Mouse (Mus musculus): ENCODE results near the gene Gpa33.
"Not testable (repeated sequence)": the region's sequence is repeated elsewhere in the genome, so short reads cannot be mapped to it uniquely, and the experiment has no call there.

Gene Gpa33

DNA sequence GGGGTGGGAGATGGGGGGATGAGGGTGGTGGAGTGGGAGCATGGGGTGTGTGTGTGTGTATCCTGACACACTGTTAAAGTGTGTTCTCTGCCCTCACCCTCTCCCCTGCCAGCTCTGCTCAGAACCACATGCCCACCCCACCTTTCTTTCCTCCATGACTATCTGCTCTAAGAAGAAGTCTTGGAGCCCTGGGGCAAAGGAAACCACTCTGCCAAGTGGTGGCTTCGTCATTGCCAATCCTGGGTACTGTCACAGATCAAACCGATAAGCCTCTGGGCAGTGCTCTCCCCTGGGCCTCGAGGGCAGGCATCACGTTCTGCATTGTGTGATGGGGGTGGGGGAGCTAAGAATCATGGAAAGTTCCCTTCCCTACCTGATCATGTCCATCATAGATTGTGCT lies 2.3 kb downstream of the Gpa33 start:
- DNase-seq (ENCODE audit: extremely low read depth, insufficient read length, low spot score), result peak; percentile 70

DNA sequence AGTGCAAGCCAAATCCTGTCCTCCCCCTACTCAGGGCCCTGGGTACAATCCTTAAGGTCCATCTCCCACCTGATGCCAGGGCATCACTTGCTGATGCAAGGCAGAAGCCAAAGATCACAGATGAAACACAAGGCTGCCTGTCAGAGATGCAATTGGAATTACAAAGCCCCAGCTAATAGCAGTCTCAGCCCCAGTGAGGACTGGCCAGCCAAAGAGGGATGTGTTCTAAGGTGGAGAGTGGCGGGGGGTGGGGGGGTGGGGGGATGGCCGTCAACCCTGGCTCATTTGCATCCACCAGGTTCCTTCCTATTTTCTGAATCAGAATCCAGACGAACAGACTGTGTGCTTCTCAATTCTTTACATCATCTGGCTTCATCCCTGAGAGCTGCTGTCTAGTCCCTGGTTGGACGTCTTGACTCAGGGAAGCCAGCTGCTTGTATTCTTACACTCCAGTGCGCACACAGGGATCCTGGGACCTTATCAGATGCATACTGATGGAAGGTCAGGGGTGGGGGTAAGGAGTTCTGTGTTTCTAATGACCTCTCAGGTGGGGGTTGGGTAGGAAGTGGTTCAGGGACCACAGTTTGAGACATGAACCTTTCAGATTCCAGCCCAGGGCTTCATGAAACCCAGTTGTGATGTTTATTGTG lies 5.2 kb downstream of the Gpa33 start:
- DNase-seq (ENCODE audit: extremely low read depth, insufficient read length, low spot score), result no peak

DNA sequence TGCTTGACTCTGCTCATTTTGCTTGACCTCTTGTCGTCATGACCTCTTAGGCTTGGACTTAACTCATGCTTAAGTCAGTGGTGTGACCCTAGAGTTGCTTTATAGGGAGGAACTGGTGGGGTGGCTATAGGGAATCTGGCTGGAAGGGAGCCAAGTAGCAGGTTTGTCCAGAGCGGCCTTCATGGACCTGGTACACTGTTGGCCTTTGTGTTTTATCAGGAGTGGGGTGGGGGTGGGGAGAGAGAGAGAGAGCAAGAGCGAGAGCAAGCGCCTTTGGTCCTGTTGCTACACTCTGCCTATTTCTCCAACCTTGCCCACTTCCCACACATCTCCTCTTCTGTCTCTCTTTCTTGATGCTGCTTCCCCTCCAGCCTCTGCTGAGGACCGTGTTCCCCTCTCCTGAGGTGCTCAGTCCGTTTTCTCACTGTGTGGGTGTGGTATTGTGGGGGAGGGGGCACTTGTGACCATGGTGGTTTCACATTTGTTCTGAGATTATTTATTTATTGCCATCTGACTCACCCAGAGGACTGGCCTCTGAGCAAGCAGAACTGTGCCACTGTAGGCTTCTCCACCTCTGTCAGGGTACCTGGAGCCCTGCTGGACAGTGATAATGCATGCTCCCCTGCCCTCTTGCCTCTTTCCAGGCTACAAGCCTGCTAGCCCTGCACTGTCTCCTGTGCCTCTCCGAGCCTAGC lies 7.4 kb downstream of the Gpa33 start:
- DNase-seq (ENCODE audit: extremely low read depth, insufficient read length, low spot score), result peak; percentile 63

DNA sequence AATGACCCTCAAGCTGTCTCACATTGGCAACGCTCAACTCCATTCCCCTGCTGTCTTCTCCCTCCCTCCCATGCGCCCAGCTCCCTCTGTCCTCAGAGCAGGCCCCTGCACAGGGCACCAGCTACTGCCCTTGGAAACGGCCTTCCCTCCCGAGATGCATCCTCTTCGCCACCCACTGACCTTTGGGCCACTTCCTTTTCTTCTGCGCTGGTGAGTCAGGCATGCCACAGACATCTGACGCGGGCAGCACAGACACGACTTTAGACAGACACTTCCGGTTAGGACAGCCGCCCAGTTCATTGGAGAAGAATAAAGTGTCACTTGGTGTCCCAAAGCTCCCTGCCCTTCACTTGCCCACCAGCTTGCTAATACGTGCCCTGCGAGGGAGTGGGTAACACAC lies 8.1 kb downstream of the Gpa33 start:
- DNase-seq (ENCODE audit: extremely low read depth, insufficient read length, low spot score), result peak; percentile 73

DNA sequence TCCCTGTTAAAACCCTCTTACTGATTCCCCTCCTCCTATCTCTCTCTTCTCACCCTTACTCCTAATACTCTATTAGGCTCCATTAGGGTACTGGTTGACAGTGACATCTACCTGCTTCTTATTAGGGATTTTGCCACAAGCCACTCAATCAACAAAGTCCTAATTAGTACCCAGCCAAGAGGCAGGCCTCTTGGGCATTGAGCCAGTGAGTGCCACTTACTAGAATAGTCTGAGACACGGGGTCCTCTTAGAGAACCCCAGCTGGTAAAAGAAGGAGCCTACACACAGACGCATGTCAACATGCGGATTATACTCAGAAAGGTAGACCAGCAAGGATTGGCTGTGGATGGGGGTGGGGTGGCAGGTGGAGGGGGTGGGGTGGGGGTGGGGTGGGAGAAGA lies 9.1 kb downstream of the Gpa33 start:
- no peak for DNase-seq (ENCODE audit: extremely low read depth, insufficient read length, low spot score)

DNA sequence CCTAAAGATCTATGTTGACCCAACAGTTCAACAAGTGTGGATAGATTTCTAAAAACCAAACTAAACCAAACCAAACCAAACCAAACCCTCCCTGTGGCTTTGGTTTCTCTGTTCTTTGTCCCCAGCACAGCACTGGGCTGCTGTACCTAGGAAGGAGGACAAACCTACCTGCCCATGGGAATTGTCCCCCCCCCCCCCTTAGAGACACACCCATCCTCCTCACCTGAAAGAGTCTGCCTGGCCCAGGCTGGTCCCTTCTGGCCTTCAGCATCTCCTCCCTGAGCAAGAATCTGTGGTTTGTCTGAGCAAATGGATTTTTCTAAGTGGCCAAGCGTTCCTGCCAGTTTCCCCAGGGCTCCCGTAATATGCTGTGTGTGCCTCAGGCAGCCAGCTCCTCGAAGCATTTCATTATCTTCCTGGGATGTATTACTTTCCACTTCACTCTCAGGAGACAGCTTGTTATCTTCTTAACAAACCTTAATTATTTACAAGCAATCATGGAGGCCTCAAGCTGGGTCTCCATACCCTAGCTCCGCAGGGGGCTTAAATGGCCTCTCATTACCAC lies 9.7 kb downstream of the Gpa33 start:
- no peak for DNase-seq (ENCODE audit: extremely low read depth, insufficient read length, low spot score)

DNA sequence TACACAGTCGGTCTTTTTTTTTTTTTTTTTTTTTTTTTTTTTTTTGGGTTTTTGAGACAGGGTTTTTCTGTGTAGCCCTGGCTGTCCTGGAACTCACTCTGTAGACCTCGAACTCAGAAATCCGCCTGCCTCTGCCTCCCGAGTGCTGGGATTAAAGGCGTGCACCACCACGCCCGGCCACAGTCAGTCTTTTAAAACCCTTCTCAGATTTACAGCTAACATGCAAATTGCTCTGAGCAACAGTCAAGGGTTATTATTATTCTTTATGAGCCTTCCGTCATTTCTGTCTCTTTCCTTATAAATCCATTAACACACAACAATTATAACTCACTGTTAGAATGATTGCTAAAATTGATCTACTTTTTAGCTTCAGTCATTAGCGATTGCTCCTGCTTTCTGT lies 11.8 kb downstream of the Gpa33 start:
- DNase-seq (ENCODE audit: extremely low read depth, insufficient read length, low spot score), result not testable (repeated sequence)

DNA sequence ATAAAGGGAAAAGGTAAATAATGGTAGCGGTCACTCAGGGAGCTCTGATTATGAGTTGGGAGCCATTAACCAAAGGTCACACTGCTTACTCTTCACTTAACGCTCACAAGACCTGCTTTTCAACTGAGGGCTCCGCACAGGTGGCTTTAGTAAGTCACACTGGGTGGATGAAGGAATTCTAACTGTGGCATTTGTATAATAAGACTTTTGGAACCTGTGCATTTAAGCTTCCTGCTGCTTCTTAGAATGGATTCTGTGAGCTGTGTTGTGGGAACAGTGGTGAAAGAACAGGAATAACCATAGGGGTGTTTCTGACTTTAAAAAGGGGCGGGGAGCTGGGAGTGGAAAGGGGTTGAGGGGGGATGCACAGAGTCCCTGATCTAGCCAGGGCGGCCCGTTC lies 12.3 kb downstream of the Gpa33 start:
- DNase-seq (ENCODE audit: extremely low read depth, insufficient read length, low spot score), result no peak

DNA sequence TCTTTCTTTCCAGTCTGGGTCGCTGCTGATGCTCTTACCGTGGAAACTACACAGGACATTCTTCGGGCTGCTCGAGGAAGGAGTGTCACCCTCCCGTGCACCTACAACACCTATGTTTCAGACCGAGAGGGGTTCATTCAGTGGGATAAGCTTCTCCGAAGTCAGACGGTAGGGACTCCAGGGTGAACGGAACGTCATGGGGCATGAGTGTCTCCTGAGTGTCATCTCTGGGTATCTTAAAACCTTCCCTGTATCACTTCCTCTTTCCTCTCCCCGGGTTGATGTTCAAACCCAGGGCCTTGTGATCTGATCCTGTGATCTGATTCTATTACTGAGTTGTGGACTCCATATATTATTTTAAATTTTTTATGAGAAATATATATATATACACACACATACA lies 16.6 kb downstream of the Gpa33 start:
- no peak for DNase-seq (ENCODE audit: extremely low read depth, insufficient read length, low spot score)

DNA sequence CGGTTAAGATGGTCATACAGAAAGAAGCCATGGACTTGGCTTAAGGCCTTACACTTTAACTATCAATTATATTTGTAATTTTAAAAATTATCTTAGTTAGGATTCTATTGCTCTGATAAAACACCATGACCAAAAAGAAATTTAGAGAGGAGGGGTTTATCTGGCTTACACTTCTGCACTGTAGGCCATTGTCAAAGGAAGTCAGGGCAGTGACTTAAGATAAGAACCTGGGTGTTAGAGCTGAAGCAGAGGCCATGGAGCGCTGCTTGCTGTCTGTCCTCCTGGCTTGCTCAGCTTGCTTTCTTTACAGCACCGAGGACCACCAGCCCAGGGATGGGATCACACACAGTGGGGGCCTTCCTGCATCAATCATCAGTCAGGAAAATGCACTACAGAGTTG lies 17.6 kb downstream of the Gpa33 start:
- no peak for DNase-seq (ENCODE audit: extremely low read depth, insufficient read length, low spot score)

DNA sequence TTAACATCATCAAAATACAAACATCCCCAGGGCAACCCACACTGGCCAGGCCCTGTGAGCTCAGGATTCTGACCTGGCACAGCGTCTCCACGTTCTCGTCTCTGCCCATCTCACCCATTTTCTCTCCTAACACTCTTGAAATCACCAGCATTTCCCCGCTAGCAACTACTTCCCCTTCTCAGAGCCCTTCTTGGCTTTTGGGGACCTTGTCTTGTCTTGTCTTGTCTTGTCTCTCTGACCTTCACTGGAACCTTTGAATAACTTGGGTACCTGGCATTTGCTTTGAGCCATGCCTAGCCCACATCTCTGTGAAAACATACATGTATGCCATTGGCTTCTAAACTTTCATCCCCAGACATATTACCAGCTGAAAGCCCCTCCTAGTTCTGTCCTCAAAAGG lies 19.4 kb downstream of the Gpa33 start:
- no peak for DNase-seq (ENCODE audit: extremely low read depth, insufficient read length, low spot score)

DNA sequence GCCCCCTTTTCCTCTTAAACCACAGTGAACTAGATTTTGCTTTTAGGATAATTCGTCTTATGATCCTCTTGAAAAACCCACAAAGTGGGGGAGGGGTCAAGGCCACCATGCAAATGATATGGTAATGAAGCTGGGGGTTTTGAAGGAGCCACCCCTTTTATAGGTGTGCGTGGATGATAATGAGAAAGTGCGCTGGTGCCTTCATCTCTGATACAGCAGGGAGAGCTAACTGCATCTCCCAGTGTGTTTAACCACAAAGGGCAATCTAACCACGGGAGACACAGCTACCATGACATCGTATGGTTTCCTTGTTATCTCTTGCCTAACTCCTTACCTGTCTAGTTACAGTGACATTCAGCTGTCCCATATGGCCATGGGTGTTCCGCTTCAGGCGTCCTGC lies 20.0 kb downstream of the Gpa33 start:
- DNase-seq (ENCODE audit: extremely low read depth, insufficient read length, low spot score), result no peak

DNA sequence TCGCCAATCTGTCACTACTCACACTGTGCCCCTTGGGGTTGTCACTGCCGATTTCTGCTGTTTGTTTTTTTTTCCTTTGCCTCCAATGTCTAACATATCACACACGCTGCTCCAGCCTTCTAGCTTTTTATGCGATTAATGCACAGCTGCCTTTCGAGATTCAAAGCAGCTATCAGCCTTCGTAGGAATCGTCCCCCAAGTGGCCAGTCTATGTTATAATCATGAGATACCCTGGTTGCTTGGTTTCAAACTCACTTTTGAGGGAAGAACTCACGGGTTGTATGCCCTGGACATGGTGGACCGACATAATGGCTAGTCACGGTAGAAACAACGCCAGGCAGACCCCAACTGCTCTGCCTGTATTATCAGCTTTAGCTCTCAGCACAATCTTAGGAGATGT lies 21.3 kb downstream of the Gpa33 start:
- no peak for DNase-seq (ENCODE audit: extremely low read depth, insufficient read length, low spot score)

DNA sequence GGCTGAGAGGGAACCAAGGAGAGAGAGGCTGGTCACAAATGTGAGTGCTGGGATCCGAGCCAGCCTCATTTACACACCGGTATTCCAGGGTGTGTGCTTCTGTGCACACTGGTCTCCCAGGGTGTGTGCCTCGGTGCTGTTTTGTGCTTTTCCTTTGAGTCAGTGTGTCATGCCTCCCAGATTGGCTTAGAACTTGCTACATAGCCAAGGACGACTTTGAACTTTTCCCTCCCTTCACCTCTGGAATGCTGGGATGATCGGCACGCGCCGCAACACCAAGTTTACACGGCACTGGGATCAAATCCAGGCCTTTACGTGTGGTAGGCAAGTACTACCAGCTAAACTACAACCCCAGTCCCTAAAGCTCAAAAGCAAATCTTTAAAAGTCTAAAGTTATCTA lies 22.0 kb downstream of the Gpa33 start:
- no peak for DNase-seq (ENCODE audit: extremely low read depth, insufficient read length, low spot score)

DNA sequence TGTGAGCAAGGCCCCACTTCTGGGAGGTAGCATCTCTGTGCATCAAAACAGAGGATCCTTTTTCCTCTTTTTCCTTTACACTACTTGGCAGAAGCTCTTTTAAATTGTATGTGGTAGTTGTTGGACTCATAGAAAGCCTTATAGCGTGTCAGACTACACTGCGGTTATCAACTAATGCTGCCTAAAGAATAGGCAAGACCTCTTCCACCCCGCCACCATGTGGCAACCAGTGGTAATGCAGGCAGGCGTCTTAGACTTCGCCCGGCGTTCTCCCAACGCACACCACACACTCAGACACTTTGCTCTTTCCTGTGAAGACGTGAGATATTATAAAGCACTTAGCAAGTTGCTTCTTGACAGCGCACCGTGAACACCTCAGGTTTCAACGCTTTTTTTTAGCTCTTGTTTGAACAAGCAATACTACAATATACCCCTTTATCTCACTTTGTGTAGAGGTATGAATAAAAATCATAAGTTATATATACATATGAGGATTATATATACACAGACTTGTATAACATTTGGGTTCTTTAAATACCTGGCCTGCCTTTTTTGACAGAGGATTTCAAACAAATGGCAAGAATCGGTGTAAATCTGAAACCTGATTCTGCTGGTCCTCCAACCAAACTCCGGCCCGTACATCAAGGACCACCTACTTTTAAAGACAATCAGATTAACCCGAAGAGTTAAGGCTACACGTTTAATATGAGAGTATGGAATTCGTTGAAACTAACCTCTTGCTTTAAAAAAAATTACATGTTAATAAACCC lies 23.5 kb downstream of the Gpa33 start:
- DNase-seq (ENCODE audit: extremely low read depth, insufficient read length, low spot score), result peak; percentile 65

DNA sequence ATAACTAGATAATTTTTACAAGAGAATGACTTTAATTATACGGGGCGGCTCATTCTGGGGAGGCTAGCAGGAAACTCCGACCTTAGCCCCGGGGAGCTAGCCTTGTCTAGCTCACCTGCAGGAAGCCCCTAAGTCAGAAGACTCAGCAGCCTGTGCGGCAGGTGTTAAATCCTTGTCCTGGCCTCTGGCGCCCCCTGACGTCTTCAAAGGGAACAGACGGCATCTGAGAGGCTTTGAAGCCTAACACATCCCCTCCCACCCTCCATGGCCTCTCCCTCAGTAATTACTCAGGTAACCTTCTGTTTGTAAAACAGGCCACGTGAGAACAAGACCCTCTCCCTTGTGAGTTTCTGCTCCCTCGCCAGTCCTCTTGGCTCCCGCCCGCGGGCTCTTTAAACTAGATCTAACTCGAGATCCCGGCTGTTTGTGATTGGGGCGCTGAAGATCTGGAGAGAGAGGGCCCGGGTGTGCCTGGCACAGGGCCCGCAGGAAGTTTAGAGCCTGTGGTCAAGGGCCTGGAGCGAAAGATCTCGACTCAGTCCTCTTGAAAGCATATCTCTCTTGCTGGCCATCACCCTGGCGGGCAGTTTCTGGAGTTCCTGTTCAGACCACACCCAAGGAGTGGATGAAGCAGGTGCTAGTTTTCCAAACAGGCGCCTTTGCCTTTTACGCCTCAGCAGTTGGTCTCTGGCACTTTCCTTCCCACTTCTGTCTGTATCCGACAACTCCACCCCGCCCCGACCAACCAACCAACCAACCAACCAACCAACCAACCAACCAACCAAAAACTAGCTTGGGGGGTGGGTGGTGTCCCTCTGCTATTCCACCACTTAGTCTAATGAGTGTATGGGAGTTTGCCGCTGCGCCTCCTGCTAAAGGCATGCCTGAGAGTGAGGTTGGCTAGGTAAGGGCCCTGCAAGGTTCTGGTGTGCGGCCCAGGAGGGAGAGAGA lies 24.4 kb downstream of the Gpa33 start:
- peak; percentile 45 for DNase-seq (ENCODE audit: extremely low read depth, insufficient read length, low spot score)

DNA sequence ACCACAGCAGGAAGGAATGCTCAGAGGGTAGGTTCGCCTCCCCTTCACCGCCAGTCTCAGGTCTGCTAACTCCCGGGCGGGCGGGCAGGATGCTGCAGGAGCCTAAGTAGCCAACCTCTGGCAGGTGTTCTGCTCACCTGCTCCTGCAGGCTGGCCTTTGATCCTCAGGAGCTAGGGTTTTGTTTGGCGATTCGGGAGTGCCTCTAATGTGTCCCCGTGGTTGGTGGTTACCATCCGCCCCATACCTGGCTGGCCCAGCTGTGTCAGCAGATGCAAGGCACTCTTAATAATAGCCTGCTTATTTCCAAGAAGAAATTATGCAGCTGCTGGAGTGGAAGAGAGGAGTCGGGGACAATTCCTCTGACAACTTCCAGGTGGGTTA lies 25.1 kb downstream of the Gpa33 start:
- DNase-seq (ENCODE audit: extremely low read depth, insufficient read length, low spot score), result no peak

DNA sequence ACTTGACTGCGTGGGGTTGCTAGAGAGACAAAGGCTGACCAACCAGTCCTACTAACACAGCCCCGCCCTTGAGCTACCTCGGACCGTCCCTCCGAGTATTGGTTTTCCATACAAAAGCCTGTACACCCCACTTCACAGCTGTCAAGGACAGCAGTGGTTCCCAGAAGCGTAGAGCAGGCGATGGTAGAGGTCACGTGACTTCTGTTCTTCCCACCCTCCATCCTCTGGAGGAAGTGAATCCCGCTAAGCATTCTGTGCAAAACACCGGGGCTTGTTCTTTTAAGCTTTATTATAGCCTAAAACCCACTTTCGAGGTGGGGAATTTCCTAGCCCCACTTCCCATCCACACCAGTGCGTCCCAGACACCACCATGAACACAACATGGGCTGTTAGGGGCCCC lies 27.7 kb downstream of the Gpa33 start:
- DNase-seq (ENCODE audit: extremely low read depth, insufficient read length, low spot score), result no peak

DNA sequence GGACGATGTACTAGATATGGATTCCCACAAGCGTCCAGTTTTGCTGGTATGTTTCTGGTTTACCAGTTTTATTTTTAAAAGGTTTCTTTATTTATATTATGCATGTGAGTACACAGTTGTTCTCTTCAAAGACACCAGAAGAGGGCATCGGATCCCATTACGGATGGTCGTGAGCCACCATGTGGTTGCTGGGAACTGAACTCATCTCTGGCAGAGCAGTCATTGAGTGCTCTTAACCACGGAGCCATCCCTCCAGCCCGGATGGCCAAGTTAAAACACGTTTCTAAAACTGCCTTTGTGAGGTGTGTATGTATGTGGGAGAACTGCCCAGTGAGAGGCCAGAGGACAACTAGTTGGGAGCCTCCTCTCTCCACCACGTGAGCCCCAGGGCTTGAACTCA lies 28.6 kb downstream of the Gpa33 start:
- no peak for DNase-seq (ENCODE audit: extremely low read depth, insufficient read length, low spot score)

DNA sequence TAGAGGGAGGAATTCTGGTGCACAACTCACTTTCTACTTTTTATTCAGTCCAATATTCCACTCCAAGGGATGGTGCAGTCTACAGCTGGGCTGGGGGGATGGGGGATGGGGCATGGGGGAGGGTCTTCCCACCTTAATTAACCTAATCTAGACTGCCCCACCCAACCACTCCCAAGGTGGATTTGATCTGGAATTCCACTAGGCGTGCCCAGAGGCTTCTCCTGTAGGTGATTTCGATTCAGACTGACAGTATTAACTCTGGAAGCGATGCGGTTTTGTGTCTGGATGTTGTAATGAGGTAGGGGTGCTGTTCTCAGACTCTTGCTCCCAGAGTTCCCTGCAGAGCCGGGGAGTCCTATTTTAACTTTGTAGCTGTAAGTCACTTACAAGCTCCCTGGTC lies 30.1 kb downstream of the Gpa33 start:
- DNase-seq (ENCODE audit: extremely low read depth, insufficient read length, low spot score), result no peak

Measured in 3134 (cell line).